Mouse (Mus musculus) neutrophil, adult 5-6 weeks (primary cell): ENCODE data around the gene Fbln1. TPM values are rescaled to one million over a fixed set of nuclear protein-coding genes. Genes with fewer than 3 reads are reported as not detected.

Source experiments
- ATAC-seq: fragments of 151-379, 151-347 bp; 2 replicates; pipeline ENCODE4 v1.8.0; 2017; ENCODE audit warnings: mild to moderate bottlenecking, moderate TSS enrichment; ENCODE audit not compliant: insufficient number of reproducible peaks, poor library complexity, low FRiP score, severe bottlenecking; ENCODE audit errors: extremely low read depth
- total RNA-seq: library from RNA; stranded (forward); fragments of 200-1000 nt; gene quantifications from 2 replicates; pipeline ENCODE4 v1.2.3, GENCODE M21; 2017

The Fbln1 gene
- total RNA-seq, 1 experiment from 2014 or later: not detected

GRCm38 (mm10) chr15:85266729-85267434 lies 61.1 kb downstream of the Fbln1 start:
- no peak for ATAC-seq

GRCm38 (mm10) chr15:85267891-85268290 lies 62.1 kb downstream of the Fbln1 start:
- ATAC-seq: no peak

DNA sequence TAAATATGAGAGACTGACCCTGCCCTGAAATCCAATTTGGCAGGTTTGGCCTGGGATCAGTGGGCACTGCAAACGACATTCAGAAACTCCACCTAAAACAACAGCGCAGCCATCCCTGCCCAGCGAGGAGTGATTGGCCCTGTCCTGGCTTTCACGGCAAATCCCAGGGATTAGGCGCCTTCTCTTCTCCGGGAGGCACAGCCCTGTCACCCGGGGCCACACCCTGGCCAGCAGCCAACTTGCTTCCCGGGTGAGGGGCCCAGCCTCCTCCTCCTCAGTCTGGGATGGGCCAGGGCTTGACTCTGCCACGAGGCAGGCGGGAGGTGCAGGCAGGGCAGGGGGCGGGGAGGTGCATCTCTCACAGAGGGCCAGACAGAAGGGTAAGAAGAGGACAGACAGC lies 67.2 kb downstream of the Fbln1 start:
- ATAC-seq: no peak

DNA sequence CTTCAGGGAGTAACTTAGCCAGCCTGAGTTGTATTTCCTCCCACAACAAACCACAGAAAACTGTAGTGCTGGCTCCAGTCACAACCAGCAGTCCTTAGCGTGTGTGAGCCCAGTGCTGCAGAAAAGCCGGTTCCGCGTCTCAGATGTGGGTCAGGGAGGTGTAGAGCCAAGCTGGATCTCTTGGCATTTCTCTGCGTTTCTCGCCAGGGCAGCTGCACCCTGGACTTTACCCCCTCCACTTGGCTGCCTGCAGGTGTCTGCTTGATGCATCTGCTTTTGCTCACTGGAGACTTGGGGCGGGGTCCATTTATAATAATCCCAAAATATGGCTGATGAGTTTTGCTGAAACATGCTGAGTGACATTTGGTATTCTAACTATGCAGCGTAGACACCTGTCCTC lies 71.5 kb downstream of the Fbln1 start:
- no peak for ATAC-seq

DNA sequence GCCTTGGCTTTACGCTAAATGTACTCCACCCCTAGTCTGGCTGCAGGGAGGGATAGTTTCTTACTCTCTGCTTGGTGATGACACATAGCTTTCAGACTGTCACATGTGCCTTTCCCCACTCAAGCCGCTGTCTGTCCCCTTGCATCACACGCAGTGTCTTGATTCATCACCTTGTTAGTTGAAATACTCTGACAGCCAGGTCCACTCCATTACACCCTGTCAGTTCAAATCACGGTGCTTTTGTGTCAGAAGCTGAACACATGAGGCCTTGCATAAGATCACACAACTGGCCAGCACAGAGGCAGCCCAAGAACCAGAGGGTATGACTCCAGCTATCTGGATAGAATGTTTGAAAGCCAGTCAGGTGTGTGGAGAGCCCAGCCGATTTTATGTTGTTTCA lies 73.2 kb downstream of the Fbln1 start:
- ATAC-seq: no peak

- no peak for ATAC-seq
Observed at GRCm38 (mm10) chr15:85282021-85282420, 76.3 kb downstream of the Fbln1 start.

DNA sequence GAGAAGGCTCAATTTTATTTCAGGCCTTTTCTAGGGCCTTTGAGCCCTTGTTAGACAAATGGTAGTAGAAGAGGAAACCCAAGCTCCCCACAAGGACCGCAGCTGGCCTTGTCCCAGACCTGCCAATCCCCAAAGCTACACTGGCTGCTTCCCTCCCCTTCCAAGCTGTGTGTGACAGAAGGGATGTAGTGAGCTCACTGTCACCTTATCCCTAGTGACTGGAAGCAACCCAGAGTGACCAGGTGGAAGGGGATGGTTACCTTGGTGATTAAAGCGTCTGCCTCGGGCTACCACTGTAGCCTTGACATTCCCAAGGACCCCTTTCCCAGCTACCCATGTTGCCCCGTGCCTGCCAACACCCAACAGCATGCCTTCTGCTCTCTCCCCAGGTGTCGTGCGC lies 78.9 kb downstream of the Fbln1 start:
- ATAC-seq: no peak

DNA sequence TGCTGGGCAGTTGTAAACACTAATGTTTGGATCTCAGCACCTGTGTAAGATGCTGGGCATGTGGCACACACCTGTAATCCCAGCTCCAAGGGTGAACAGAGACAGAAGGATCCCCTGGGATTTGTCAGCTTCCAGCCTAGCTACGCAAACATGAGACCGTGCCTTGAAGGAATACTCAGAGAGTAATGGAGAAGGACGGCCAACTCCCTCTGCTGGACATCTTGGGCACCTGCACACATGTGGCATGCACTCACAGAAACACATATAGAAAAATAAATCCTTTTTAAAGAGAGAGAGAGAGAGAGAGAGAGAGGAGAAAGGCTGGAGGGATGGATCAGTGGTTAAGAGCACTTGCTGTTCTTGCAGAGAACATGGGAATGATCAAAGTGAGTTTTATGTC lies 88.9 kb downstream of the Fbln1 start:
- no peak for ATAC-seq

DNA sequence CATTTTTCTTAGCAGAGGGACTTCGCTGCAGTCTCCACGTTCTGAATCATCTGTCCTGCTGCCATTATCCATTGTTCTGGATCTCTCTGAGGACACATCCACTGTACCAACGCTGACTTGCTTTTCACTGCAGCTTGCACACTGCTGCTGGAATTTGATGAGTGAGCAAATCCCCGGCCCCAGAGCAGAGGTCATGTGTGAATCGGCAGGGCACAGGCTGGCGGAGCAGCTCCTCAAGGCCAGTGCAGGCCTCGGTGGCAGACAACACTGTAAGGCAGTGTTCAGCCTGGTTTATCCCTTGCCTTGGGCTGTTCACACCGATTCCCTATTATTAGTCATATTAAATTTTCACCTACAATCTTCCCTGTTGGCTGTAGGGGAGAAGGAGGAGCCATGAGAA lies 89.8 kb downstream of the Fbln1 start:
- ATAC-seq: no peak

- no peak for ATAC-seq
Observed at GRCm38 (mm10) chr15:85295977-85296376, 90.2 kb downstream of the Fbln1 start.

DNA sequence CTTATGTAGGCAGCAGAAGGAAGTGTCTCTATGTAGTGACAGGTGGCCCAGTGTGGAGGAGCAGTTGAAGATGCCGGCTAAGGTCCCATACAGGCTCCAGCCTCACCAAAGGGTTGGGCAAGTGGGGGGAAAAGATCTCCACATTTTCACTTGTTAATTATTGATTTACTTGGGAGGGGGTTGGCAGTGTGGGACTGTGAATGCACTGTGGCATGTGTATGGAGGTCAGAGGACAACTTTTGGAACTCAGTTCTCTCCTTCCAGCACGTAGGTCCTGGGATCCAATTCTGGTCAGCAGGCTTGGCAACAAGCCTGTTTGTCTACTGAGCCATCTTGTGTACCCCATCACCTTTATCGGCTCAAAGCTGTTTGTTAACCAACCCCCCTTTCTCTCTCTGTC lies 90.8 kb downstream of the Fbln1 start:
- no peak for ATAC-seq

DNA sequence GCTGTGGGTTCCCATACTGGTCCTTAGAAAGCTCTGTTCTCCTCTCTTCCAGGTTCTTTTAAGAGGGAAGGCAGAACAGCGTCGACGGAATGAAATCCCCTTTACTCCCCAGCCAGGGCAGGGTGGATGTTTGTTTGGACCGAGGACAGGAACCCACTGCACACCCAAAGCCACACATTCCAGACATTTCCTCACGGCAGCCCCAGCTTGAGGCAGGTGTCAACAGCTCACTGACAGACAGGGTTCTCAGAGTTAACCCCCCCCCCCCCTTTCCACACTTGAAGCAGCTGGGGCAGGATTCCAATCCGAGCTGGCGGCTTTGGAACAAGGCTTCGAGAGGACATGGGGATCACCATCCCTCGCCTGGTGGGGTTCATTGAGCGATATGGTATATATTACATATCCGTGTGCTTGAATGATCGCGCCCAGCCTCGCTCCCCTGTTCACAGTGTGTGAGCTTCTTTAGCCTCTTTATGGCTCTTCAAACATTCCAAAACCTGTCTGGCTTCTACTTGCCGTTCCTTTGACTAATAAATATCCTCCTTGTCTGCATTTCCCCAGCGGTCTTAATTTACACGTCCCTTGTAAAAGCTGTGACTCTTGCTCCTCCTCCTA lies 92.5 kb downstream of the Fbln1 start:
- no peak for ATAC-seq

- ATAC-seq: no peak
Observed at GRCm38 (mm10) chr15:85298946-85299345, 93.2 kb downstream of the Fbln1 start.

DNA sequence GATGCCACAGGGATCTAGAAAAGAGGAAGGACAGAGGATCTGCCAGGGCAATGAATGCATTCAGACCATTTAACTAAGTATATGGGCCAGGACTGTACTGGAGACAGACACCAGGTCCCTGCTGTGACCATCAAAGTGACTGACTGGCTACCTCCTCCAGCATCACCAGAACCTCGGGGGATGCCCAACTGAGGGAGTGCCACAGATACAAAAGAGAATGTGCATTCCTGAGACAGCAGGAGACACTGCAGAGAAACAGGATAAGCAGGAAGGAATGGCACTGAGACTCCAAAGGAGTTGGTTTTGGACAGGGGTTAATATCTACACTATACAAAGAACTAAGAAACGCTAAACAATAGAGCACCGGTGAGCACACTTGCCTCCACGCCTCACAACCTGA lies 97.5 kb downstream of the Fbln1 start:
- no peak for ATAC-seq

- no peak for ATAC-seq
Observed at GRCm38 (mm10) chr15:85303976-85304375, 98.2 kb downstream of the Fbln1 start.

DNA sequence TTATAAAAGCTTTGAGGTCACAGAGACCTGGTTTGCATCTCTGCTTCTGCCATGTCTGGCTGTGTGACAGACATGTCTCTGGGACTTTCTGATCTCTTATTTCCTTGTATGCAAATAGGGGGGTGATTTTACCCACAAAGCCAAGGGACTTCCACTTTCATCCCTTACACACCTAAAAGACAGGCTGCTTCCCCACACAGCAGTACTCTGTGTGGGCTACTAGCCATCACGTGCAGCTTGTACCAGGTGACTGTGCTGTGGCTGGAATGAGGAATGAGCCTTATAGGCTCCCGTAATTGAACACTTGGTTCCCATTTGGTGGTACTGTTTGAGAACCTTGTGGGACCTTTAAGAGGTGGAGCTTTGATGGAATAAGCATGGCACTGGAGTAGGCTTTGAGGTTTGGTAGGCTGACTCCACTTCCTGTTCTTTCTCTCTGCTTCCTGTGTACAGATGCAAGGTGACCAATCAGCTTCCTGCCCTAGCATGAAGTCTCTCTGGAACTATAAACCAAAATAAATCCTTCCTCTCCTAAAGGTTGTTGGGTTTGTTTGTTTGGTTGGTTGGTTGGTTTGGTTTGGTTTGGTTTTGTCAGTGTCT lies 101.4 kb downstream of the Fbln1 start:
- ATAC-seq: no peak

DNA sequence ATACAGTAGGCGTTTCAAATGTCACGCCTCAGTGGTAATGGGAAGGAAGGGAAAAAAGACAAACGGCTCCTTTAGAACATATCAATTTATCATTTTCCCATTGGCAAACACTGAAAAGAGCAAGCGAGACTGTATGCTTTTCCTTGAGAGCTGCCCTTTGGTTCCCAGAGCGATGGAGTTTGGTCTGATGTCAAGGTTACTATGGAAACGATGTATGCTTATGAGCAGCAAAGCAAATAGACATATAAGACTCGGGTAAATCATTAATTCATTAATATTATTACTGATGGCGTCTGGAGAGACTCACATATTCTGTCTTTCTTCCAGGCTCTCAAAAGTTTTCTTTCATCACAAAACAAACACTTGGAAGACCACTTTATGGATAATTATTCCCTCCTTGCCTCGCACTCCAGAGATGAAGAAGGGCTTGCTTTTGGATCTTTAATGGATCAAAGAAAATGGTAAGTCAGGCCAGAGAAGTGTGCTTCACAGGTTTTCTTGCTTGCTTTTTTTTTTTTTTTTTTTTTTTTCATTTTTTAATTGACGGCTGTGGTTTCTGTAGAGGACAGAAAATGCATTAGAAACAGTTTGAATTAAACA lies 105.4 kb downstream of the Fbln1 start:
- ATAC-seq: no peak

DNA sequence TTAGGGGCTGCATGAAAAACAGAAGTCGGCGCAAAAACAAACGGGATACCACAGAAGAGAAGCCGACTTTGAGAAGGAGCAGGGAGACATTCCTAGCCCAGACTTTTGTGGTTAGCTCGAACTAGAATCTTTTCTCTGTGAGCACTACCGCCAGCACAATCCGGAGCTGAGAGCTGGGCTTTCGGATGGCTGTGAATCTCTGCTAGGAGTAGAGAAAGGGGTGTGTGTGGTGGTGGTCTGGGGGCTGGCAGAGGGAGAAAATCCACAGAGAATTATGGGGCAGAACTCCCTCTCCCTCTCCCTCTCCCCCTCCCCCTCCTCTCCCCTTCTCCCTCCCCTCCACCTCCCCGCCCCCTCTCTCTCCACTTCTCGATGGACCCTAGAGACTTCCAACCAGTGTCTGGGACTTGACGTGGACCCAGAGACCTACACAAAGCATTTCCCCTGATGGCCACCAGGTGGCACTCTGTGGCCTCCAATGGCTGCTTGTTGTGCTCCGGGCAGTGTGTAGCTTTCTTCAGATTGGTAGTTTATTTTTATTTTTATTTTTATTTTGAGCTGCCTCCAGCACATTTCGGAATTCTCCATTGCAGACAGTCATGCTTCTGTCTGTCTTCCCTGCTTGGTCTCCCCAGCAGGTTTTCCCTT lies 109.8 kb downstream of the Fbln1 start:
- peak; percentile 65; the same call in 1 of the 2 replicates for ATAC-seq

DNA sequence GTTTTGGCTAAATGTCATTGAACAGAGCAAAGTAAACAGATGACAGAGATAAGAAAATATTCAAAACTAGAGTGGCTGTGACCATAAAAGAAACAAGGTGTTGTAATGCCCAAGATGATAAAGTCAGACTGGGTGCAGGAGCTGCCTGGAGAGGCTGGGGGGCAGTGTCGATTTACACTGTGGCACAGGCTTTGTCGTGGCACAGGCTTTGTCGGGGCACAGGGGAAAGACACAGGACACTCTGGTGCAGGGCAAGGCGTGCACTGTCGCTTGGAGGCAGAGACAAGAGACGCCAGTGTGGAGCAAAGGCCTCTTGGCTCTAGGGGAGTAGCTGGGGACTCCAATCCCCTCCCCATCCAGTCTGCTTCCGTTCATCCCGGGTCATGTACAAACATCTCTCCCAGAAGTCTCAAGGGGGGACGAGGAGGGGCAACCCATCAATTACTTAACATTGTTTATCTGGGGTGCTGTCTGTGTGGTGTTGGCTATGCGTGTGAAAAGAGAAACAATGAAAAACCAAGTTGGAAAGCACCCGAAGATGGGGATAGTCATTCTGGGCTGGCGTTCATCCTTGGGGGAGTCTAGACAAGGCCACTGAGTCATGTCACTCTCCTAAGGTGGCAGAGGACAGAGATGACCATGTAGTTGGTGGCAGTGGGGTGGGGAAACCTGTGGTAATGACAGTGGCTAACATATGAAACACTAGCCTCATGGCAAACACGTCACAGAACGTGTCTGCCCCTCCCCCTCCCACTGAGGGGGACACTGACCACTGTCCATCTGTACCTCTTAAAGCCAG lies 110.8 kb downstream of the Fbln1 start:
- ATAC-seq: no peak
